Mouse (Mus musculus): Measurements from ENCODE around the gene Usp9x. TPM values are rescaled to one million over a fixed set of nuclear protein-coding genes. Genes with fewer than 3 reads are reported as not detected.

The Usp9x gene
- polyA plus RNA-seq, 1 experiment = 375 TPM

GRCm38 (mm10) chrX:13044666-13045065 is 26.6 kb upstream of the Usp9x start:
- H3K4me3 ChIP-seq (ENCODE audit: low read depth, low read length) = 0 out of 2 replicates have a peak overlapping the region, but pooled peaks have one; percentile 14
- H3K36me3 ChIP-seq (ENCODE audit: control insufficient read depth, insufficient read depth, low read length, poor library complexity, severe bottlenecking) = peaks cover 5% of the 10 kb centered on the region; the same call in 1 of the 2 replicates
- no peaks in the 10 kb centered on the region for H3K27me3 ChIP-seq (ENCODE audit: control insufficient read depth, insufficient read depth, low read length, poor library complexity, severe bottlenecking)
- H3K9me3 ChIP-seq (replicated peaks; ENCODE audit: control insufficient read depth, insufficient read depth, low read length, poor library complexity, severe bottlenecking) = no peaks in the 10 kb centered on the region
- peak overlapping the region; percentile 35; the same call in 1 of the 2 replicates for H3K27ac ChIP-seq (ENCODE audit: insufficient read depth, low read length)
- H3K9ac ChIP-seq (ENCODE audit: low read depth, poor library complexity, severe bottlenecking) = no peak overlapping the region
- peaks cover 2% of the 10 kb centered on the region for H3K4me1 ChIP-seq (ENCODE audit: control insufficient read depth, insufficient read depth, low read length)
- TF ChIP-seq EP300 (IDR thresholded peaks at IDR 0.05; ENCODE audit: insufficient read depth, low read depth, low read length) (no peak), CTCF (IDR thresholded peaks at IDR 0.05; ENCODE audit: low read depth, low read length) (no peak), POLR2A (IDR thresholded peaks at IDR 0.05; ENCODE audit: insufficient read depth, low read length) (no peak)

DNA sequence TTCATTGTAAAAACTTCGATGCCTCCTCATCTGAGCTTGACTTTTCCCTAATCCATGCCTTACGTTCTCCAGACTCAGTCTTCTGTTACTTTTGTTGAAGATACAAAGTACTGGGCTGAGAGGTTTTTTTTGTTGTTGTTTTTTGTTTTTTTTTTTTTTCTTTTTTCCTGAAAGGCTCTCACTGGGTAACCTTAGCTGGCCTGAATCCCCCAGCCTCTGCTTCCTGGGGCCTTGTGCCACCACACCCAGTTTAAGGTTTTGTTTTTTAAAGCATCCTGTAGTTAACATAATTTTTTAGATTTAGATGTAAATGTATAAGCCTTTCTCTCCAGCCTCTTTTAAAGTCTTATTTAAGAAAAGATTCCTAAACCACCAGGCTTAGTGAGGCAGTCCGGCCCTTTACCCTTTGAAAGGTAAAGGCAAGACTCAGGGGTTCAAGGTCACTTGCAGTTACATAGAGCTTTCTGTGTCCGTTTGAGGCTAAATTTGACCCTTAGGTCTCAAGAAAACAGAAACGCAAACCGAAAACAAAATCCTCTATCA is 24.3 kb upstream of the Usp9x start:
- H3K9me3 ChIP-seq (replicated peaks; ENCODE audit: control insufficient read depth, insufficient read depth, low read length, poor library complexity, severe bottlenecking) = no peaks in the 10 kb centered on the region
- H3K4me3 ChIP-seq (ENCODE audit: low read depth, low read length) = no peak overlapping the region
- no peak overlapping the region for H3K9ac ChIP-seq (ENCODE audit: low read depth, poor library complexity, severe bottlenecking)
- TF ChIP-seq CTCF (IDR thresholded peaks at IDR 0.05; ENCODE audit: low read depth, low read length) (no peak), EP300 (IDR thresholded peaks at IDR 0.05; ENCODE audit: insufficient read depth, low read depth, low read length) (peak; percentile 80; the same call in 1 of the 2 replicates)
- peaks cover 2% of the 10 kb centered on the region for H3K4me1 ChIP-seq (ENCODE audit: control insufficient read depth, insufficient read depth, low read length)
- H3K27ac ChIP-seq (ENCODE audit: insufficient read depth, low read length) = peak overlapping the region; percentile 94
- H3K27me3 ChIP-seq (ENCODE audit: control insufficient read depth, insufficient read depth, low read length, poor library complexity, severe bottlenecking) = no peaks in the 10 kb centered on the region
- peaks cover 5% of the 10 kb centered on the region; the same call in 1 of the 2 replicates for H3K36me3 ChIP-seq (ENCODE audit: control insufficient read depth, insufficient read depth, low read length, poor library complexity, severe bottlenecking)

DNA sequence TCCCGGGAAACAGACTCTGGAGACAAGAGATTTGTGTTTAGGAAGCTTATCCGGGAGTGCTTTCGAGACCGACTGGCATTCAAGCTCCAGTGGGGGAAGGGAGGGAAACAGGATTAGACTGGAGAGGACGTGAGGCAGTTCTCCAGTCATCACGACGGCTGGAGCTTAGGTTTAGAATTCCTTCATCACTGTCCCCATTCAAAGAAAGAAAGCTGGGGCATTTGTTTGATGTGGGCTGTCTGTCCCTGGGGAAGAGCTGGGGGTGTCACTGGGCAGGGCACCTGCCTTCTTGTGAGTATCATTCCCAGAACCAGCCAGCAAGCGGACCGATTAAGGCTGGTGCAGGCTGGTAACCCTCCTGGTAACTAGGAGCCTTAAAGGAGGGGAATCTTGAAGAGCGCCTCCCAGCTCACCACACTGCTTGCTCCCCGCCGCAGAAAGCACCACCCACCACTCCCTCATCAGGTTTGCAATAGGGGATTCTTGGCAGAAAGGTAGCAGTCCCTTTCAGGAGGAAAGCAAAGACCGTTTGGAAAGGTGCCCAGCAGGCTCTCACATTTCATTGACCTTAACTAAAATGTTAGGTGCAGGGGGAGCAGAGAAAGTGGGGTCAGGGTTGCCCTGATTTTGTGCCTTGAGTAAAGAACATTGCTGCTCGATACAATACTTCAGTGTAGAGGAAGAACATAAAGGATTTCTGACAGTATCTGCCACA is 23.5 kb upstream of the Usp9x start:
- Histone ChIP-seq H3K36me3 (ENCODE audit: control insufficient read depth, insufficient read depth, low read length, poor library complexity, severe bottlenecking) (peaks cover 5% of the 10 kb centered on the region; the same call in 1 of the 2 replicates), H3K27ac (ENCODE audit: insufficient read depth, low read length) (peak overlapping the region; percentile 94), H3K27me3 (ENCODE audit: control insufficient read depth, insufficient read depth, low read length, poor library complexity, severe bottlenecking) (no peaks in the 10 kb centered on the region), H3K9ac (ENCODE audit: low read depth, poor library complexity, severe bottlenecking) (peak overlapping the region; percentile 4; the same call in 1 of the 2 replicates), H3K9me3 (replicated peaks; ENCODE audit: control insufficient read depth, insufficient read depth, low read length, poor library complexity, severe bottlenecking) (no peaks in the 10 kb centered on the region), H3K4me1 (ENCODE audit: control insufficient read depth, insufficient read depth, low read length) (peaks cover 2% of the 10 kb centered on the region), H3K4me3 (ENCODE audit: low read depth, low read length) (peak overlapping the region; percentile 17)
- no peak for TF ChIP-seq POLR2A (IDR thresholded peaks at IDR 0.05; ENCODE audit: insufficient read depth, low read length)
- peak; percentile 72 for TF ChIP-seq EP300 (IDR thresholded peaks at IDR 0.05; ENCODE audit: insufficient read depth, low read depth, low read length)
- no peak for TF ChIP-seq CTCF (IDR thresholded peaks at IDR 0.05; ENCODE audit: low read depth, low read length)

DNA sequence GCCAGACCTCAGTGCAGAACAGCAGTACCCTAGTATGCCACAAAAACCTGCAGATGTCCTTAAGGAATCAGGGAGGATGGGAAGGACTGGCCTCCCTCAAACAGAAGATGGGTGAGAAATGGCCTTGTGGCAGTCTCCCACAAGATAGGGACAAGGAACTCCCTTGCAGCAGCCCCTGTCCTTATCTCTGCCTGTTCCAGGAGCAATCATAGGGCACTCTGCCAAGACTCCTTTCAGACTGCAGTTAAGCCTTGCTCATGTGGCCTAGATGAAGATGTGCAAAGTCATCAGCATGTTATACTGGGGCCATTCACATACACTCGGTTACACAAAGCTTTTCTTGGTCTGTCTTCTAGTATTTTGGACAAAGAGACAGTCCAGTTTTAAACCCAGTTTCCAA is 16.7 kb upstream of the Usp9x start:
- Histone ChIP-seq H3K4me3 (ENCODE audit: low read depth, low read length) (no peak overlapping the region), H3K27me3 (ENCODE audit: control insufficient read depth, insufficient read depth, low read length, poor library complexity, severe bottlenecking) (no peaks in the 10 kb centered on the region), H3K9me3 (replicated peaks; ENCODE audit: control insufficient read depth, insufficient read depth, low read length, poor library complexity, severe bottlenecking) (no peaks in the 10 kb centered on the region), H3K9ac (ENCODE audit: low read depth, poor library complexity, severe bottlenecking) (no peak overlapping the region), H3K27ac (ENCODE audit: insufficient read depth, low read length) (no peak overlapping the region), H3K36me3 (ENCODE audit: control insufficient read depth, insufficient read depth, low read length, poor library complexity, severe bottlenecking) (no peaks in the 10 kb centered on the region), H3K4me1 (ENCODE audit: control insufficient read depth, insufficient read depth, low read length) (no peaks in the 10 kb centered on the region)
- TF ChIP-seq CTCF (IDR thresholded peaks at IDR 0.05; ENCODE audit: low read depth, low read length) (no peak), EP300 (IDR thresholded peaks at IDR 0.05; ENCODE audit: insufficient read depth, low read depth, low read length) (no peak), POLR2A (IDR thresholded peaks at IDR 0.05; ENCODE audit: insufficient read depth, low read length) (no peak)

DNA sequence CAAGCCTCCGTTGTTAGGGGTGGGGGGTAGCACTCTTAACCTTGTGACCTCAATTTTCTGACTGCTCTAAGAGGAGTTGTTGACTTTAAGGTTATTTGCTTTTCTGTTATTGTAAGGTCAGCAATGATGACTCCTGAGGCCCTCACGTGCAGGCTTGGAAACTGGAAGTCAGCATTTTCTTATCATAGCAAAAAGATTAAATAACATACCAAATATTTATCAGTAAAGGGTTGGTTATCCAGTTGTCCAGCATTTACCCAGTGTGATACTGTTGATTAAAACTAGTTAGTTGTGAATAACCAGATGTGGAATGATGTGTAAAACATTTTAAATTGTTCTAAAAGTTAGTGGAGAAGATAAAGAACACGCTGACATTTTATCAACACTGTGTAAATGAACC is 9.3 kb upstream of the Usp9x start:
- Histone ChIP-seq H3K9ac (ENCODE audit: low read depth, poor library complexity, severe bottlenecking) (no peak overlapping the region), H3K9me3 (replicated peaks; ENCODE audit: control insufficient read depth, insufficient read depth, low read length, poor library complexity, severe bottlenecking) (no peaks in the 10 kb centered on the region), H3K4me1 (ENCODE audit: control insufficient read depth, insufficient read depth, low read length) (no peaks in the 10 kb centered on the region), H3K27ac (ENCODE audit: insufficient read depth, low read length) (no peak overlapping the region), H3K36me3 (ENCODE audit: control insufficient read depth, insufficient read depth, low read length, poor library complexity, severe bottlenecking) (no peaks in the 10 kb centered on the region), H3K27me3 (ENCODE audit: control insufficient read depth, insufficient read depth, low read length, poor library complexity, severe bottlenecking) (no peaks in the 10 kb centered on the region), H3K4me3 (ENCODE audit: low read depth, low read length) (no peak overlapping the region)
- TF ChIP-seq CTCF (IDR thresholded peaks at IDR 0.05; ENCODE audit: low read depth, low read length) (no peak), EP300 (IDR thresholded peaks at IDR 0.05; ENCODE audit: insufficient read depth, low read depth, low read length) (no peak), POLR2A (IDR thresholded peaks at IDR 0.05; ENCODE audit: insufficient read depth, low read length) (no peak)

- Histone ChIP-seq H3K27ac (ENCODE audit: insufficient read depth, low read length) (no peak overlapping the region), H3K9ac (ENCODE audit: low read depth, poor library complexity, severe bottlenecking) (no peak overlapping the region), H3K27me3 (ENCODE audit: control insufficient read depth, insufficient read depth, low read length, poor library complexity, severe bottlenecking) (no peaks in the 10 kb centered on the region), H3K9me3 (replicated peaks; ENCODE audit: control insufficient read depth, insufficient read depth, low read length, poor library complexity, severe bottlenecking) (no peaks in the 10 kb centered on the region), H3K36me3 (ENCODE audit: control insufficient read depth, insufficient read depth, low read length, poor library complexity, severe bottlenecking) (no peaks in the 10 kb centered on the region), H3K4me3 (ENCODE audit: low read depth, low read length) (no peak overlapping the region), H3K4me1 (ENCODE audit: control insufficient read depth, insufficient read depth, low read length) (no peaks in the 10 kb centered on the region)
- no peak for TF ChIP-seq EP300 (IDR thresholded peaks at IDR 0.05; ENCODE audit: insufficient read depth, low read depth, low read length)
- no peak for TF ChIP-seq POLR2A (IDR thresholded peaks at IDR 0.05; ENCODE audit: insufficient read depth, low read length)
- TF ChIP-seq CTCF (IDR thresholded peaks at IDR 0.05; ENCODE audit: low read depth, low read length) = no peak
Measured at GRCm38 (mm10) chrX:13064273-13064925, 6.9 kb upstream of the Usp9x start.
